Mouse (Mus musculus) testis, adult 10 weeks (tissue): ENCODE measurements around the gene Dync2li1. TPM values are rescaled to one million over a fixed set of nuclear protein-coding genes. Genes with fewer than 3 reads are reported as not detected.

Source experiments
- polyA plus RNA-seq: library from polyadenylated mRNA; stranded (reverse); fragments of 350-450 nt; fragmentation: Illumina TruSeq; extraction: RNeasy Lipid Tissue Mini Kit (QIAGEN cat#74804); gene quantifications from one replicate; pipeline ENCODE4 v1.2.3, GENCODE M21; 2014; ENCODE audit warnings: low read depth, low replicate concordance

Dync2li1 gene
- polyA plus RNA-seq: 53.4 TPM

GRCm38 (mm10) chr17:84626276-84626856 is at the start of gene Dync2li1:
TSS of gene Dync2li1 (plus strand) at chr17:84626496.

GRCm38 (mm10) chr17:84675951-84676366 is 49.7 kb downstream of the Dync2li1 start, which contains the start of gene Abcg8:
TSS of gene Abcg8 (plus strand) at chr17:84676302.

GRCm38 (mm10) chr17:84682734-84683717 is 56.7 kb downstream of the Dync2li1 start, which contains the start of gene Abcg5:
TSS of gene Abcg5 (minus strand) at chr17:84683011.

Other genes starting within 250 kb of the Dync2li1 start
- gene Thada, start 160.3 kb upstream of the Dync2li1 start, polyA plus RNA-seq: 13.6 TPM
- gene Plekhh2, start 114.6 kb upstream of the Dync2li1 start, polyA plus RNA-seq: 43.2 TPM
- gene Abcg8, start 49.8 kb downstream of the Dync2li1 start, polyA plus RNA-seq: 0.46 TPM
- 0.17 TPM for gene Abcg5, start 56.5 kb downstream of the Dync2li1 start, polyA plus RNA-seq
- 27.2 TPM for gene Lrpprc, start 164.3 kb downstream of the Dync2li1 start, polyA plus RNA-seq